Mouse (Mus musculus) bone marrow, adult 2 months (tissue): Measurements from ENCODE around the gene L3mbtl1.

ENCODE experiments used
- CTCF ChIP-seq: fragments of 200-500 bp; IDR thresholded peaks from 2 replicates; pipeline ENCODE4 v1.5.1; 2011; ENCODE audit warnings: low read length, control low read depth; ENCODE audit not compliant: control insufficient read depth, insufficient read depth
- POLR2A ChIP-seq: fragments of 200-500 bp; IDR thresholded peaks from 2 replicates; pipeline ENCODE4 v1.6.1; 2011; ENCODE audit warnings: low read depth, mild to moderate bottlenecking, control low read depth, low read length, borderline replicate concordance; ENCODE audit not compliant: control insufficient read depth

DNA sequence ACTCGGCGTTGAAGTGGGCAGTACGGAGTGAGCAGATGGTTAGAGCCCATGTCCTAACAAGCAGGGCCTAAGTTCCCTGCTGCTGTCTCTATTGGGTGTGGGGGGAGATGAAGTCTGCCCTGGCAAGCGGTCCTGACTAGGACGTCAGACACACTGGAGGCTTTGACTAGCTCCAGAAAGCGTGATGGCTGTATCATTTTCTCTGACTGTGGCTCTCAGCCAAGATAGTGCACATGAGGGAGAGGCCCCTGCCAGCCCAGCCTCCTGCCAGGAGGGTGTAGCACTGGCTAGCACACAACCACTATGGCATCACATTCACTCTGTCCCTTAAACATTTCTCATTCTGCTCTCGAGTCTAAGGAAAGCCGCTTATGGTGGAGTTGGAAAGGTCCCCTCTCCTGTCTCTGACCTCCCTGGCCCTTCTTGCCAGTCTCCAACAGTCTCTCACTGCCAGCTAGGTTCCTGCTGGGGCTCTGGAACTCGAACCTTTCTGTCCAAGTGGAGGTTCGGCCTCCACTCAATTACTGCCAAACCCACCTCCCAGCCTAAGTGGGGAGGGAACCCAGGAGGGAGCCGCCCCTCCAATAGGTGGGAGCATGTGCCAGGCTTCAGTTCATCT lies 32.0 kb downstream of the L3mbtl1 start:
- TF ChIP-seq POLR2A (no peak), CTCF (no peak)
